Mouse (Mus musculus): ENCODE data around the gene Lrrc29.

DNA sequence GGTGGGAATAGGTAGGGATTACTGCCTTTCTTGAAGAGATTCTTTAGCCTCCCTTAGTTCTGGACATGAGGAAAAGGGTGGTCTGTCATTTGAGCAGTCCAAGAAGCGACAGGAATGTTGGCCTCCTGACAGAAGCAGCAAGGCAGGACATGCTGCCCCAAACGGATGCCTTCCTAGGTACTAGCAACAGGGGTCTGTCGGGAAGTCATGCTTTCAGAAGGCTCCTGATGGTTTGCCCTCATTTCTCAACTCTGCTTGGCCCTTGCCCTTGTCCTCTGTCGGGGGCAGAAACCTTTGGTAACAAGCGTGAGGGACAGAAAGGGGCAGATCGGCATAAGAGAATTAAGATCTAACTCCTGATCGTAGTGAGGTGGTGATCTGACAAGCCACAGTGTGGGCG, 16.0 kb downstream of the Lrrc29 start:
- TF ChIP-seq POLR2A (IDR thresholded peaks at IDR 0.05; ENCODE audit: control insufficient read depth, extremely low read depth, insufficient read depth, low read length, poor library complexity) (no peak), CTCF (IDR thresholded peaks at IDR 0.05; ENCODE audit: borderline replicate concordance, control insufficient read depth, extremely low read depth, insufficient read depth, low read length, poor library complexity) (no peak)

All from thymus, adult 2 months (tissue).